Mouse (Mus musculus) CH12.LX (cell line): ENCODE measurements around the gene Gm20538. TPM values are rescaled to one million over a fixed set of nuclear protein-coding genes. Genes with fewer than 3 reads are reported as not detected.

Experiments
- DNase-seq: peaks from one replicate; pipeline ENCODE4 v3.0.0-alpha.2; 2013; ENCODE audit errors: extremely low read depth
- H3K27ac ChIP-seq: 2 replicates; pipeline ENCODE4 v1.5.1; 2012; ENCODE audit warnings: low read depth, mild to moderate bottlenecking, control low read depth, moderate library complexity; ENCODE audit not compliant: insufficient read depth
- H3K27me3 ChIP-seq: replicated peaks from 2 replicates; pipeline ENCODE3; 2012; ENCODE audit warnings: inconsistent platforms
- H3K36me3 ChIP-seq, 2 experiments: replicated peaks in 1 of 2; 2 replicates each; pipeline versions ENCODE3 to v1.6.1; 2012; ENCODE audit warnings: inconsistent platforms in 1 of 2, low read length in 1 of 2, mild to moderate bottlenecking in 1 of 2, mixed read lengths in 1 of 2, moderate library complexity in 1 of 2; ENCODE audit not compliant: control insufficient read depth in 1 of 2, insufficient read depth in 1 of 2
- H3K4me1 ChIP-seq, 2 experiments: 2 replicates each; pipeline ENCODE4 v1.6.1; 2012; ENCODE audit warnings: inconsistent platforms in 1 of 2, moderate library complexity in 1 of 2; ENCODE audit not compliant: insufficient read depth in 2 of 2, control insufficient read depth in 1 of 2
- H3K4me2 ChIP-seq: 2 replicates; pipeline ENCODE4 v1.6.1; 2012; ENCODE audit warnings: low read depth, mild to moderate bottlenecking, control low read depth; ENCODE audit not compliant: poor library complexity, insufficient read depth, severe bottlenecking
- H3K4me3 ChIP-seq, 3 experiments: fragments of 150-350 bp in 1 of 3; sonication (generic) in 1 of 3; replicated peaks in 1 of 3; 2 replicates each; pipeline versions ENCODE3 to v1.5.1; 2011 to 2012; ENCODE audit warnings: low read depth in 2 of 3, low read length in 2 of 3, mild to moderate bottlenecking in 2 of 3, moderate library complexity in 2 of 3, control low read depth in 1 of 3, improper control_type of control experiment in 1 of 3, inconsistent platforms in 1 of 3, mixed read lengths in 1 of 3; ENCODE audit not compliant: poor library complexity in 1 of 3
- H3K79me2 ChIP-seq: replicated peaks from 2 replicates; pipeline ENCODE4 v1.6.1; 2012; ENCODE audit warnings: mild to moderate bottlenecking, moderate library complexity; ENCODE audit not compliant: control insufficient read depth, poor library complexity, insufficient read depth, severe bottlenecking; ENCODE audit errors: extremely low read depth
- H3K9ac ChIP-seq: 2 replicates; pipeline ENCODE4 v1.6.1; 2012; ENCODE audit warnings: low read depth, mild to moderate bottlenecking, control low read depth, moderate library complexity; ENCODE audit not compliant: insufficient read depth
- H3K9me3 ChIP-seq: replicated peaks from 2 replicates; pipeline ENCODE3; 2012; ENCODE audit warnings: low read length, inconsistent platforms, mixed read lengths
- BHLHE40 ChIP-seq: IDR thresholded peaks from 2 replicates; pipeline ENCODE4 v1.6.1; 2011; ENCODE audit warnings: mild to moderate bottlenecking, low read depth, low read length, improper control_type of control experiment
- CHD1 ChIP-seq: IDR thresholded peaks from 2 replicates; pipeline ENCODE4 v1.6.1; 2012; ENCODE audit warnings: low read depth, low read length, improper control_type of control experiment, inconsistent platforms
- CHD2 ChIP-seq: IDR thresholded peaks from 2 replicates; pipeline ENCODE4 v1.6.1; 2011; ENCODE audit warnings: low read length, improper control_type of control experiment
- CTCF ChIP-seq, 2 experiments: IDR thresholded peaks in 1 of 2; conservative IDR thresholded peaks in 1 of 2; 2 replicates each; pipeline ENCODE4 v1.5.1; 2011 to 2012; ENCODE audit warnings: low read depth in 2 of 2, low read length in 2 of 2, improper control_type of control experiment in 1 of 2, inconsistent platforms in 1 of 2, mild to moderate bottlenecking in 1 of 2, moderate library complexity in 1 of 2
- ELF1 ChIP-seq: IDR thresholded peaks from 2 replicates; pipeline ENCODE4 v1.6.1; 2014; ENCODE audit warnings: low read depth, mild to moderate bottlenecking, inconsistent platforms, low read length, improper control_type of control experiment
- ETS1 ChIP-seq: conservative IDR thresholded peaks from 2 replicates; pipeline ENCODE4 v1.6.1; 2012; ENCODE audit warnings: low read depth, mild to moderate bottlenecking, inconsistent platforms, low read length, improper control_type of control experiment, moderate library complexity
- GABPA ChIP-seq: IDR thresholded peaks from 2 replicates; pipeline ENCODE4 v1.6.1; 2012; ENCODE audit warnings: low read depth, low read length, improper control_type of control experiment, inconsistent platforms; ENCODE audit not compliant: insufficient replicate concordance
- IRF4 ChIP-seq: IDR thresholded peaks from 2 replicates; pipeline ENCODE4 v1.6.1; 2014; ENCODE audit warnings: low read depth, mild to moderate bottlenecking, inconsistent platforms, low read length, improper control_type of control experiment
- JUN ChIP-seq: IDR thresholded peaks from 2 replicates; pipeline ENCODE4 v1.6.1; 2011; ENCODE audit warnings: low read depth, mild to moderate bottlenecking, low read length, improper control_type of control experiment, moderate library complexity; ENCODE audit not compliant: insufficient read depth
- JUND ChIP-seq: conservative IDR thresholded peaks from 2 replicates; pipeline ENCODE4 v1.6.1; 2011; ENCODE audit warnings: low read depth, low read length, improper control_type of control experiment
- KAT2A ChIP-seq: IDR thresholded peaks from 2 replicates; pipeline ENCODE4 v1.6.1; 2012; ENCODE audit warnings: low read length, improper control_type of control experiment, inconsistent platforms; ENCODE audit not compliant: insufficient replicate concordance
- MAFK ChIP-seq: IDR thresholded peaks from 2 replicates; pipeline ENCODE4 v1.6.1; 2011; ENCODE audit warnings: low read length, improper control_type of control experiment; ENCODE audit not compliant: insufficient replicate concordance
- MAZ ChIP-seq: IDR thresholded peaks from 2 replicates; pipeline ENCODE4 v1.6.1; 2012; ENCODE audit warnings: low read depth, mild to moderate bottlenecking, inconsistent platforms, low read length, improper control_type of control experiment, moderate library complexity
- MEF2A ChIP-seq: IDR thresholded peaks from 2 replicates; pipeline ENCODE4 v1.6.1; 2014; ENCODE audit warnings: low read depth, mild to moderate bottlenecking, inconsistent platforms, low read length, improper control_type of control experiment, borderline replicate concordance
- MYC ChIP-seq: IDR thresholded peaks from 2 replicates; pipeline ENCODE4 v1.6.1; 2011; ENCODE audit warnings: low read depth, mild to moderate bottlenecking, improper control_type of control experiment, low read length
- PAX5 ChIP-seq: IDR thresholded peaks from 2 replicates; pipeline ENCODE4 v1.6.1; 2012; ENCODE audit warnings: low read length, inconsistent platforms, mixed read lengths
- POLR2A ChIP-seq: IDR thresholded peaks from 2 replicates; pipeline ENCODE4 v1.6.1; 2011; ENCODE audit warnings: low read depth, mild to moderate bottlenecking, improper control_type of control experiment, low read length
- POLR2AphosphoS2 ChIP-seq: IDR thresholded peaks from 2 replicates; pipeline ENCODE4 v1.6.1; 2011; ENCODE audit warnings: low read depth, low read length, improper control_type of control experiment
- RAD21 ChIP-seq: IDR thresholded peaks from 2 replicates; pipeline ENCODE4 v1.6.1; 2011; ENCODE audit warnings: low read depth, mild to moderate bottlenecking, low read length, improper control_type of control experiment, moderate library complexity
- RCOR1 ChIP-seq: conservative IDR thresholded peaks from 2 replicates; pipeline ENCODE4 v1.6.1; 2012; ENCODE audit warnings: low read depth, mild to moderate bottlenecking, inconsistent platforms, low read length, improper control_type of control experiment
- SIN3A ChIP-seq: IDR thresholded peaks from 2 replicates; pipeline ENCODE4 v1.6.1; 2012; ENCODE audit warnings: low read length, improper control_type of control experiment, inconsistent platforms
- SMC3 ChIP-seq: IDR thresholded peaks from 2 replicates; pipeline ENCODE4 v1.6.1; 2011; ENCODE audit warnings: low read depth, low read length, improper control_type of control experiment
- TCF12 ChIP-seq: IDR thresholded peaks from 2 replicates; pipeline ENCODE4 v1.6.1; 2014; ENCODE audit warnings: low read depth, mild to moderate bottlenecking, inconsistent platforms, low read length, improper control_type of control experiment
- UBTF ChIP-seq: IDR thresholded peaks from 2 replicates; pipeline ENCODE4 v1.6.1; 2012; ENCODE audit warnings: low read depth, mild to moderate bottlenecking, inconsistent platforms, low read length, improper control_type of control experiment, moderate library complexity
- USF1 ChIP-seq: IDR thresholded peaks from 2 replicates; pipeline ENCODE4 v1.6.1; 2014; ENCODE audit warnings: low read depth, mild to moderate bottlenecking, inconsistent platforms, low read length, improper control_type of control experiment
- USF2 ChIP-seq: conservative IDR thresholded peaks from 2 replicates; pipeline ENCODE4 v1.6.1; 2011; ENCODE audit warnings: low read depth, low read length, improper control_type of control experiment
- ZC3H11A ChIP-seq: IDR thresholded peaks from 2 replicates; pipeline ENCODE4 v1.6.1; 2012; ENCODE audit warnings: low read depth, mild to moderate bottlenecking, inconsistent platforms, low read length, improper control_type of control experiment
- ZKSCAN1 ChIP-seq: IDR thresholded peaks from 2 replicates; pipeline ENCODE4 v1.6.1; 2012; ENCODE audit warnings: low read depth, inconsistent platforms, low read length, improper control_type of control experiment, borderline replicate concordance
- ZMIZ1 ChIP-seq: IDR thresholded peaks from 2 replicates; pipeline ENCODE4 v1.6.1; 2012; ENCODE audit warnings: low read depth, mild to moderate bottlenecking, inconsistent platforms, low read length, improper control_type of control experiment
- dilution Hi-C: fragments of 300-500 bp; cut with MboI; formaldehyde crosslinking; loops from 2 replicates; pipeline ENCODE4 v1.14.3; 2020; ENCODE audit warnings: low sequenced_read_pairs; ENCODE audit not compliant: extremely low pct_unique_long_range_greater_than_20kb, extremely low pct_ligation_motif_present
- in situ Hi-C: fragments of 300-500 bp; cut with MboI; formaldehyde crosslinking; loops from 3 replicates; pipeline ENCODE4 v1.14.3; 2019; ENCODE audit warnings: low sequenced_read_pairs, low pct_ligation_motif_present, low pct_unique_long_range_greater_than_20kb, mixed read lengths
- polyA plus RNA-seq: library from polyadenylated mRNA; unstranded; fragments of >175 nt; gene quantifications from 2 replicates; pipeline ENCODE4 v1.2.1, GENCODE M21; 2012; ENCODE audit warnings: low read depth; ENCODE audit not compliant: insufficient read length
- total RNA-seq, 2 experiments: library from RNA; depleted of rRNA; stranded (reverse); fragments of 300-350 nt in 1 of 2; fragments of >200 nt in 1 of 2; gene quantifications; 2 replicates each; pipeline ENCODE4 v1.2.3; 2012 to 2014

The Gm20538 gene
- total and polyA plus RNA-seq, 3 experiments = 1.7 TPM; not detected in 2

DNA sequence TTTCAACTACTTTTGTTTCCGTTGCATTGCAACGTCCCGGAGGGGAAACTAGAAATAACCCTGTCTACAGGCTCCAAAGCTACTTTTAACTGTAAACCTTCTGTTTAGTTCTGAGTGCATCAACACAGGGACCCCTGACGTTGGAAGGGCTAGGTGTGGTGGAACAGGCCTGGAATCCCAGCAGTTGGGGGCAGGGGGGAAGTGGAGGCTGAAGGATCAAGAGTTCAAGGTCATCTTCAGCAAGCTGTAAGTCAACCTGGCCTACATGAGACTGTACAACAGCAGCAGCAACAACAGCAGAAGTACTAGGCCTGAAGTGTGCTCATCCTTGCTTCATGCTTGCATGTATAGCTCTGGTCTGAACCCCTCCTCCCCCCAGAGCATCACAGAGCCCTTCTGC is 35.4 kb upstream of the Gm20538 start:
- TF ChIP-seq MEF2A (no peak), ZMIZ1 (no peak), JUND (no peak), USF2 (no peak), JUN (no peak), TCF12 (no peak), PAX5 (no peak), CTCF (conservative IDR thresholded peaks at IDR 0.05 in 1 of 2, IDR thresholded peaks at IDR 0.05 in 1 of 2; ENCODE audit: low read depth in 2 of 2, low read length in 2 of 2) (no peak), KAT2A (no peak), MYC (no peak), ELF1 (no peak)
- Histone ChIP-seq H3K4me3 (no peak overlapping the region), H3K4me2 (no peak overlapping the region), H3K4me1 (peaks cover 8 to 28% of the 10 kb centered on the region in 2 experiments), H3K36me3 (no peaks in the 10 kb centered on the region), H3K79me2 (no peaks in the 10 kb centered on the region), H3K9me3 (no peaks in the 10 kb centered on the region), H3K9ac (no peak overlapping the region), H3K27me3 (peaks cover 2% of the 10 kb centered on the region), H3K27ac (no peak overlapping the region)
- dilution Hi-C loops (no loop called here), in situ Hi-C loops (loop anchor here (25.0 kb wide), 1 partner anchor 449 kb away; the partner anchor contains the start of genes Pdzd7 and Sfxn3)
- DNase-seq = no peak

GRCm38 (mm10) chr19:44582638-44583309 is 30.1 kb upstream of the Gm20538 start:
- H3K27me3 ChIP-seq = peaks cover 2% of the 10 kb centered on the region
- no peaks in the 10 kb centered on the region for H3K79me2 ChIP-seq
- dilution Hi-C loops = no loop called here
- no peak overlapping the region for H3K27ac ChIP-seq
- no peak overlapping the region for H3K4me3 ChIP-seq
- no peaks in the 10 kb centered on the region for H3K9me3 ChIP-seq
- DNase-seq = peak; percentile 90
- no peak overlapping the region for H3K9ac ChIP-seq
- H3K4me1 ChIP-seq = peaks cover 5 to 21% of the 10 kb centered on the region in 2 experiments
- in situ Hi-C loops = loop anchor here (5.0 to 25.0 kb wide), 2 partner anchors 310 to 455 kb away; partner anchors contain the start of genes Pdzd7 and Sfxn3
- H3K4me2 ChIP-seq = no peak overlapping the region
- H3K36me3 ChIP-seq = peaks cover 0 to 17% of the 10 kb centered on the region in 2 experiments
- TF ChIP-seq MAZ (peak; percentile 64; the same call in 1 of the 2 replicates), MEF2A (peak; percentile 45; the same call in 1 of the 2 replicates), TCF12 (peak; percentile 60; the same call in 1 of the 2 replicates), USF1 (no peak; the same call in 1 of the 2 replicates), MAFK (no peak), GABPA (no peak), ZC3H11A (peak; percentile 96), CHD1 (no peak), KAT2A (no peak), USF2 (no peak), POLR2AphosphoS2 (no peak), CTCF (conservative IDR thresholded peaks at IDR 0.05 in 1 of 2, IDR thresholded peaks at IDR 0.05 in 1 of 2; ENCODE audit: low read depth in 2 of 2, low read length in 2 of 2) (peak; percentile 98 to 100), IRF4 (peak; percentile 56; the same call in 1 of the 2 replicates), CHD2 (no peak), MYC (no peak), JUND (no peak), SIN3A (peak; percentile 67; the same call in 1 of the 2 replicates), BHLHE40 (peak; percentile 32; the same call in 1 of the 2 replicates), SMC3 (peak; percentile 100), PAX5 (no peak), JUN (no peak), POLR2A (no peak), UBTF (no peak), RAD21 (no peak; the same call in none of the 2 replicates), ETS1 (no peak), ZKSCAN1 (no peak), RCOR1 (no peak)
